Mouse (Mus musculus): Measurements from ENCODE around the gene Camk2n1. TPM values are rescaled to one million over a fixed set of nuclear protein-coding genes. Genes with fewer than 3 reads are reported as not detected.

Camk2n1 gene
- total and polyA plus RNA-seq, 3 experiments = 24.4 to 30.9 (median 26.4) TPM

DNA sequence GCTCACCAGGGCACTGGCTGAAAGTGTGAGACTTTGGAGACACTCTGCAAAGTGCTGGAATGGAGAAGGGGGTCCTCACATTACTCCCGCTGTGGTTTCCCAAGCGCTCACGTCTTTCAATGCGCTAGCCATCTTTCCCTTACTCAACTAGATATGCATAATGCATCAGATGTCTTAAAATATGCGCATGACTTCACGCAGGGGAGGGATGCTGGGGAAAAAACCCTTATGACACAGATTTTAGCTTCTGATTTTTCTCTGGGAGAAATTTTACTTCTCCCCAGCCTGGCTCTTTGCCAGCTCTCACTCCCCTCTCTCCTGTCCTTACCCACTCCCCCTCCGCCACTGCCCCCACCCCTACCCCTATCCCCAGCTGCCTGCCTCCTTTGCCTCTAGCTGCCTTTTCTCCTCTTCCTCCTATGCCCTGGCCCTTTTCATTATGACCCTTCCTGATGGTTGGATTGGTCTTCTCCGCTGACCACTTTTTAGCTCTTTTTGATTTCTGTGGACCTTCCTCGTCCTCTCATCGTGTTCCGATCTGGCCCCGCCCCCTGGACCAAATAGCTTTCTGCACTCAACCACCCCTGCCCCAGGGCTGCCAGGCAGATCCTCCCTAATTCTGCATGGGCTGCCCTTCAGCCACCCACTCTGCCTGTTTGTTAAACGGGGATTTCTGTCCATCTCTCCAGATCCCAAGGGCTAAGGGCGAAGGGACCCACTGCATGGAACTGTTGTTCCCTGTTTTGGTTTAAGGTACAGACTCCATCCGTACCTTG is 6.1 kb upstream of the Camk2n1 start:
- DNase-seq = no peak

DNA sequence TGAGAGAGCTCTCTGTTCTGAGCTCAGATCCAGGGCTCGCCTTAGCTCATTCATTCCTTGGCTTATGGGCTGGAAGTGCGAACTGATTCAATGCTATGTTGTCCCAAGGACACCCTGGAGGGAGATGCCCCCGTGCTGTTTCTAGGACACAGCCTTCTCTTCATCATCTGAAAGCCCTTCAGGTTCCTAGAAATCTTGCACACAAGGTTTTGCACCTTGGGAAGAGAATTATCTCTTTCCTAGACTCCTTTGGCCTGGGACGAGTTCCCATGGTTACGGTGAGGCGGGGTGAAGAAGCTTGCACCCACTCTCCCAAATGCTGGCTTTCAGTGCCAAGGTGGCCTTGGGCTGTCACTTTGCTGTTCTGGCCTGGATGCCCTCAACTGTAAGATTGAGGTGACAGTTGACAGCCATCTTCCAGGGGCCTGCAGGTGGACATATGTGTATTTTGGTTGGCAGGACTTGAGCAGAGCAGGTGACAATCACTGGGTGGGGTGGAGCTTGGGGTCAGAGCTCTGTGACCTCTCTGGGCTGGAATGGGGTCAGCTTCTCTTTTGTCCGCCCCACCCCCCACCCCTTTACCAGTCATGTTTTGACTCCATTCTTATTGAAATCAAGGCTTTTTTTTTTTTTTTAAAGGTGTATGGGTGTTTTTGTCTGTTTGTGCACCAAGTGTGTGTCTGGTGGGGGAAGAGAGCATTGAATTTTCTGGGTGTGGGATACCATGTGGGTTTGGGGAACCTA is 5.1 kb upstream of the Camk2n1 start:
- DNase-seq = no peak

DNA sequence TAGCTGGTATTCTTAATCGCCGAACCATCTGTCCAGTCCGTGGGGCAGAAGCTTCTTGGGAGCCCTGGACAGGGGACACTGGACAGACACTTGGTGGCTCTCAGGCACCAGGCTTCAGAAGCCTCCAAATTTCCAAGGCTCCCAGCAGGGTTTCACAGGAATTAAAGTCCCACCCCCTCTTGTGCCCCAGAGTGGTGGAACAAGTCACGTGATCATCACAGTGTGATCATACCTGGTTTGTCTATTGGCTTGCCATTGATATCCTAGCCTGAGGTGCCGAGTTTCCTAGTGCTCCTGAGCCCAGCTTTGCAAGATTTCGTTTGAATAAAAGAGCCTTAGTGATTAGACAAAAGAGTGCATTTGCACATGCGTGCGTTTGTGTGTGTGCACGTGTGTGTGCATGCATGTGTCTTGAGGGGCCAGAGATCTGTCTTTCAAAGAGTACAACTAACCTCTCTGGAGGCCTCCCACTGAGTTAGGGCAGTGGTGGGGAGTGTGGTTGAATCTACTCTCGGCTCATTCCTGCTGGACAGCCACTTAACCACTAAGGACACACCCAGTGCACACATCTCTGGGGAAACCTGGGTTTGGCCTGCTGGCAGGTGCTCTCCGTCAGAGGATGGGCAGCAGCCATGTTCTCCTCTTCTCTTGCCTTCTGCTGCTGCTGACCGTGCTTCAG is 4.3 kb upstream of the Camk2n1 start:
- DNase-seq = no peak

DNA sequence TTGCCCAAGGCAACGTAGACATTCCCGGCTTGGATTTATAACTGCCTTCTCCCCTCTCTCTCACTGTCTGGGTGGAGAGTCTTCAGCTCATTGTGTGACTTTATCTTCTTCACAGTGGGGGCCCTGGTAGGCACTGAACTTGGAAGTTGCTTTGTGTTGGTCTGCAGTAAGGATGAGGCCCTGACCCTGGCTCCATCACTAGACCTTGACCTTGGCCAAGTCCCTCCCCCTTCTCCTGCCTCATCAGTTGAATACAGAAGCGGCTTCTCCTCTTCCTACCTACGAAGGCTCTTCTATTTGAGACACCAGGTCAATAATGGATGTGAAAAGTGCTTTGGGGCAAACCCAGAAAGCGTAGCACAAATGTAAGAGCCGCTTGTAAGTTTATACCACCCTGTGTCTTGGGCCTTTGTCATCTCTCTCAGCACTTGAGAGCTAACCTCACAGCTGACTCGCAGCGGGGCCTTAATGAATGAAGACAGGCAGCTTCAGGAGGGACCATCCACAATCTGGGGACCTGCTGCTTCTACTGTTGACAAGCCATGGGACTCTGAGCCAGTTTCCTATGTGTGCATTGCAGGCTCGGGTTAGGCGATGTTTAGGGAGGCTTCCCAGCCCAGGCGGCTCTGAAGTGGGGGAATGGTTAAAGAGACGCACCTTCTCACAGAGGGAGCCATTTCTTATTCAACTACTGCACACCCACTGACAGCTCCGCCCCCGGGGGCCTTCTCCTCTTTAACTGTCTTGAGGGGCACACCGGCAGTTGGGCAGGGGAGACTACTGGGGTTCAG is 1.6 kb upstream of the Camk2n1 start:
- DNase-seq = no peak

DNA sequence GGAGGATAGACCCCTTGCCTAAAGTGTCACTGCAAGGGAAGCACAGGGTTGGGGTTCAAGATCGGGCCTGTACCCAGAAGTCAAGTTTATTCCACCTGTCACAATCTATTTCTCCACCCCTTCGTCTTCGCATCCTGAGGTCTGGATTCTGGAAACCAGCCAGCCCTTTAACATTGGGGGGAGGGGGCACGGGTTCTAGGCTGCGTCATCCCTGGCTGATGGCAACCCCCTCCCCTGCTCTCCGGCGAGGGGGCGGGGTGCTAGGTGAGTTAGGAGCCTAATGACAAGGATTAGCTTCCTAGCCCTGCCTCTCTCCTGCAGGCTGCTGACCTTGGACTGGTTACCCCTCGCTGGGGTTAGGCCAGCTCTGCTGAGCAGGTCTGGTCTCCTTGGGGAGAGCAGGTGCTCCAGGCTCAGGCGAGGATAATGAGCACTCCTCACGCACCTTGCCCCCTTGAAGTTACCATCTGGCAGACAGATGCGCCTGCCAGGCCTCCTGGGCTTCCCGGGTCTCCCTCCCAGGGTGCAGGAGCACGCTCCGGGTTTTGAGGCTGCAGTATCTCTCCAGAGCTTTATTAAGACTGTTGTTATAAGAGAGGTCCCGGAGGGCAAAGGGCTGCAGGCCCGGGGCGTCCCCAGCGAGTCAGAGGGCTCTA is 889 bp upstream of the Camk2n1 start:
- DNase-seq = no peak

DNA sequence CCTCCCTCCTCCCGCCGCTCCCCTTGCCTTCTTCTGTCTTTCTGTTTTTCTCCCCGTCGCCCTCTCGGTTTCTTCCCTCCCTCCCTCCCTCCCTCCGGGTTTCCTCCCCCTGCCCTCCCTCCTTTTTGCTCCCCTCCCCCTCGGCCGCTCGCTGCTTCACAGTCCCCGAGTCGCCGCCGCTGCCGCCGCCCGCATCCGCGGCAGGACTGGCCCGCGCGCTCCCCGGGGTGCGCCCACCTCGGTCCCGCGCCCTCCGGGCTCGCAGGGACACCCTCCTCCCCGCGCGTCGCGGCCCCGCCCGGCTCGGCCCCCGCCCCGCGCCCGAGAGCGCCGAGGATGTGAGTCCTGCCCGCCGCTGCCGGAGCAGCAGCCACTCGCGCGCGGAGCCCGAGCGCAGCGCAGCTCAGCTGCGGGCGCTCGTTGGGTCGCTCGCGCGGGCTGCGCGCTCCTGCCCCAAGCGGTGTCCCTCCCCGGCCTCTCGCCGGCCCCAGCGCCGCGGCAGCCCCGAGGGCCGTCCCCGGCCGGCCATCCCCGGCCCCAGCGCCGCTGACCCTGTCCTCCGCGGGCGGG is 542 bp downstream of the Camk2n1 start:
- peak; percentile 85 for DNase-seq

DNA sequence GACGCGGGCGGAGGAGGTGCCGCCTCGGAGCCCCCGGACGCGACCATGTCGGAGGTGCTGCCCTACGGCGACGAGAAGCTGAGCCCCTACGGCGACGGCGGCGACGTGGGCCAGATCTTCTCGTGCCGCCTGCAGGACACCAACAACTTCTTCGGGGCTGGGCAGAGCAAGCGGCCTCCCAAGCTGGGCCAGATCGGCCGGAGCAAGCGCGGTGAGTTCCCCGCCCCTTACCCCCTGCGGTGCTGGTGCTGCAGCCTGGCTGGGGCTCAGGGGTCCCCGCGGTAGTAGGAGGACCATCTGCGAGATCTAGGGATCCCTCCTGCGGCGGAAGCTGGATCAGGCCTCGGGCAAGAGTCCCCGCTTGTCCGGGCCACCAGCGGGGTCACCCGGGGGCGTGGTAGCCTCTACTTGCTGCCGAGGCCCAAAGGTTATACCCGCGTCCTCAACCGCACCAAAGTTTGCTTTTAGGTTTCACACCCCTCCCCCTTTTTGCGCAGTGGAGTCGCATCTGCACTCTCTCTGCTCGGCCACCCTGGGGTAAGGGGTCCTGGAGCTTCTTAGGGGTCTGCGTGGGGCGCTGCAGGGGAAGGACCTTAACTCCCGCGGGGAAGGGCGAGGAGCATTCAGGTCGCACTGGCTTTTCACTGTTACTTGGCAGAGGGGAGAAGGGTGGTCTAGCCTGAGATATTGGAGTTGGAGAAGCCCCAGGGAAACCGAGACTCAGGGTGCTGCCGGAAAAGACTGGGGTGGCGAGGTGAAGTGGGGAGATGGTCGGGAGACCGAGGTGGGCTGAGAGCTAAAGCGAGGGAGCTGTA is 1.2 kb downstream of the Camk2n1 start:
- no peak for DNase-seq

DNA sequence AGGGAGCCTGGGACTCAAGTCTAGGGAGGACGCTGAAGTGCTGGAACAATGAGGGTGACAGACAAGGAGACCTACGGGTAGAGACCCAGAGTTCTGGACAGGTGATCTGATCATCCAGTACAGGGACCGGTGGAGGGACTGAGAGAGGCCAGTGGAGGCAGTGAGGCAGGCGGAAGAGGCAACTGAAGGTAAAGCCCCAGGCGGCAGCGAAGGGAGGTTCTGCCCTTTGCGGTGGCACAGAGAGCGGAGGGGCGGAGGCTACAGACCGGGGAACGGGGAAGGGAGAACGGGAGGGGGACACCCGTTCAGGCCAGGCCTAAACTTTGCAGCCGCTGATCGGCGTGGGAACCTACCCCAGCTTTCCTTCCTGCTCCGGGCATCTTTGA is 1.8 kb downstream of the Camk2n1 start:
- peak; percentile 50 for DNase-seq

DNA sequence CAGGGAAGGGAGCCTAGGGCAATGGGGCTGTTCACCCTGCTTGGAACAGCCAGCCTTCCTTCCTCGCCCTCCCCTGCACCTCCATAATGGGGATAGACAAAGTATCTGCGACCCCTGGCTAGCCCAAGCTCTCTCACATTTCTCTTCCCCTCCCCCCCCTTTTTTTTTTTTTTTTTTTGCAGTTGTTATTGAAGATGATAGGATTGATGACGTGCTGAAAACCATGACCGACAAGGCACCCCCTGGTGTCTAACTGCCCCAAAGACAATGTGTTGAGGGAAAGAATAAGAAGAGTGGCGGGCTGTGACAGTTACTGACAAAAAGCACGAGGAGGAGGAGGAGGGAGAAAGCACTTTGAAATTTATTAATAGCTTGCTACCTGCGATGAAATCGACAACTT is 2.4 kb downstream of the Camk2n1 start:
- DNase-seq = no peak

DNA sequence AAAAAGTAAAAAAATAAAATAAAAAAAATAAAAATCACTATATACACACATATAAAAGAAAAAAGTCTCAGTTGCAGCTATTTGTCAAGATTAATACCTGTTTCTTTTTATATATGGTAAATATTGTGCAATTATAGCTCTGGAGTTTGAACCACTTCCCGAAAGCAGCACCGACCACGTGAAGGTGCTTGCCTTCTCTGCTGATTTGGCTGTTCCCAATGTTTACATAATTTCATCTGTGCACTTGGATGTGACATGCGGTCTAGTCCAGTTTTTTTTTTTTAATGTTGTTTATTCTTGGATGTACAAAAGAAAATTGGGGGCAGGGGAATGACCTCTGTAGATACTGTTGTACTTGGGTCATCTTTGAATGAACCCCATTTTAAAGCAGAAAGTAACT is 3.0 kb downstream of the Camk2n1 start:
- DNase-seq = no peak

DNA sequence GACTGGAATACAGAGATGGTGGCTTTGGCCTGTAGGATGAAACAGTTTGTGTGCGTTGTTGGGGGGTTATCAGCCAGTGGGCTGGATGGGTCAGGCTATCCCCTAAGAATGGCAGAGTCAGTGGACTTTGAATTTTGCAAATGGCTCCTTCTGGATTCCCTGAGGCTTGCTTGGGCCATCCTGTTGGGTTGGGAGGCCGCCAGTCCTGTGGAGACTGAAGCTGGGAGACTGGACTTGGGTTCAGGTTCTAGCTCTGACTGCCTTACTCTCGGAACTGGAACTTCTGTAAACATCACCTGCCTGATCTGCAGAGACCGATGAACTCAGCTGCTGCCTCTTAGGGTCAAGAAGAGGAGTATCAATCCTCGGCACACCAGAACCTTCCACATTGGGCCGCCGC is 4.1 kb downstream of the Camk2n1 start:
- DNase-seq = no peak

DNA sequence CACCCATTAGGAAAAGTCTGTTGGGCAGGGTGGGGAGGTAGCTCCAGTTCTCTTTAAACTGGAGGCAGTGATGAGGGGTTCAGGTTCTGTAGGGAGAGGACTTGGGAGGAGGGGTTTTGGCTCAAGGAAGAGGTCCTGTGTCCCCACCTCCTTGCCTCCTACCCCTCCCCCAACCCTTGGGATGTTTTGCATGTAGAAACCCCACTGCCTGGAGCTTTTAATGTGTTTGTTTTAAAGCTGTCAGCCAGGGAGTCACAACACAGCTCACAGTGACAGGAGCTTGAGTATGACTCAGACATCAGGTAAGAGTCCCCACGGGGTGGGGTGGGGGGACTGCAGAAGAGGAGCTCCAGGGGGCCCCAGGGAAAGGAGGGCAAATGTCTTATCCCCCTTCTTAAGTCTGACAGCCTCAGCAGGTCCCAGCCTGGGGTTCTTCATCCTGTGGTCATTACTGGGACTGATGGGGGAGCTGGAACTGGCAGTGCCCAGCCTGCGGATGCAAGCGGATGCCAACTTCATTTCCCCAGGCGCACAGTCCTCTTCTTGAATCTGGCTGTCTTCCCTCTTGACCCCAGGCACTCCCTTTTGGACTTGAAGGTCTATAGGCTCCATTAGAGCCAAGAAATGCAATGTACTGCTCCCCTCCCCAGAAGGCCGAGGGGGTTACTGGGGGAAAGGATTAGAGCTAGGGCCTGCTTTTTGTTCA is 4.8 kb downstream of the Camk2n1 start:
- no peak for DNase-seq

DNA sequence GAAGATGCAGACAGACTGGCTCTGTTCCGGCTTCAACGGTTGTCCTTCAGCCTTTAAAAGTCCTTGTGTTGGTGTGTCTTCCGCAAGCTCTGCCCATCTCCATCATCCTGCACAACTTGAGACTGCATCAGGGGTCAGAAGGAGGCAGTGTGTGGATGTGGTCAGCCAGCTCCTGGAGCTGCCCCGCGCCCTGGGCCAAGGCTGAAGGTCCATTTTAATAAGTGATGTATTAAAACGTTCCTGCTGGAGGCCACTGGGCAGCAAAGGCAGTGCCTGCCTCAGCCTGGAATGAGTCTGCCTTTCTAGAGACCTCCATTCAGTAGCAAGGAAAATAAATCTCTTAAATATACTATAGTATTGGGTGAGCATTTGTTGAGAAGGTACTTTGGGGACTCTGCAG is 5.7 kb downstream of the Camk2n1 start:
- DNase-seq = no peak

DNA sequence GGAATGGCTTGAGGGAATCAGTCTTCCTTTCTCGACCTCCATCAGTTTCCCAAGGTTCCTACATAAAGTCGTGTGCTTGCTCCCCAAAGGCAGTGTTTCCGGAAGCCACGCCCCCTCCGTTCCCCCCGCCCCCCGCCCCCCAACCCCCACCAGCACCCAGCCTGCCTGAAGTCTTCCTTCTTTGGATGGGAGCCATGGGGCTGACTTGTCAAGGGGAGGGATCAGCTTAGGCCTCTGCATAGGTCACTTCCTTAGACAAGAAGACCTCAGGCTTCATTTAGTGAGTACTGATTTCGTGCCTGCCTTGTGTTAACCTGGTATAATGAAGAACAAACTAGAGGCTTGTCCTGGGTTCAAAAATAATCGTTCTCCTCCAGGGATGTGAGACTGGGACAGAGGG is 6.8 kb downstream of the Camk2n1 start:
- DNase-seq = no peak

DNA sequence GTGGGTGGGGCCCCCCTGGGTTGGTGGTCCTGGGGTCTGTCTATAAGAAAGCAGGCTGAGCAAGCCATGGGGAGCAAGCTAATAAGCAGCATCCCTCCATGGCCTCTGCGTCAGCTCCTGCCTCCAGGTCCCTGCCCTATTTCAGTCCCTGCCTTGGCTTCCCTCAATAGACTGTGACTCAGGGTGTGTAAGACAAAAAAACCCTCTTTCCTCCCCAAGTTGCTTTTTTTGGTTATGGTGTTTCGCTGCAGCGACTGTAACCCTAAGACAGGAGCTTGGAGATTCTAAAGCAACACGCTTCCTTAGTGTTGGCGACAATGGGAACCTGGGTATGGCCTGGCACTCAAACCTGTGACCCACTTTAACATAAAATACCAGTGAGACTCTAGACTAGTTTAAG is 7.4 kb downstream of the Camk2n1 start:
- DNase-seq = no peak

DNA sequence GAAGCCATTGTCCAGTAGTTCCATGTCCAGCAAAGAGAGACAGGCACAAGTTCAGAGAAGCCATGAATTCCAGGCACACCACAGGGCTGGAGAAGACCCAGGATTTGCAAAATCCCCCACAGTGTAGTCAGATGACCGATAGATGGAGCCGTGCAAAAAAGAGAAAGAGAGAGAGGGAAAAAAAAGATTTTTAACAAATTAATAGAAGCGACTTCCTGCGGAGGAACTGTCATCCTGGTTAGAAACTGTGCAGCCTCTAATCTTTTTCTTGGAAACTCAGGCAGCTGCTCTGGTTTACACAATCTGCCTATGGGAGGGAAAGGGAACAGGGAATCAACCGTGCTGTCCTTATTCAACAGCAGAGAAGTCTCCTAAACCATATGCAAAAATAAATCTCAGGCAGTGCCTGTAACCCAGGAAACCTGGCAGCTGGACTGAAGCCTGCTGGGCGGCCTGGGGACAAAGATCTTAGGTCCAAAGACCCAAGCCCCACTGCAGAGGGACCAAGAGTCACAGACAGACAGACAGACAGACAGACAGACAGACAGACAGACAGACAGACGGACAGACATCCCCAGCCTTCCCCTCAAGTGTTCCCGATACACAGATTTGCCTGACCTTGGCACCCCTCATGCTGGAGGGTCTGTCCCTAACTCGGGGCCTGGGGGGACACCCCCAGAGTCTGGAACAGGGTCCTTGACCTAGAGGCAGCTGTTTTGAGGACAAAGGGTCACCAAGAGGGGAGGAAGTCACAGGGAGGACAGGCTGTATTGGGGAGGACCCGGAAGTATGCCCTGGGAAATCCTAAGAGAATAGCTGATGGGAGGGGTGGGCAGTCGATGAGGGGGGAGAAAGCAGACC is 9.1 kb downstream of the Camk2n1 start:
- peak; percentile 36 for DNase-seq

DNA sequence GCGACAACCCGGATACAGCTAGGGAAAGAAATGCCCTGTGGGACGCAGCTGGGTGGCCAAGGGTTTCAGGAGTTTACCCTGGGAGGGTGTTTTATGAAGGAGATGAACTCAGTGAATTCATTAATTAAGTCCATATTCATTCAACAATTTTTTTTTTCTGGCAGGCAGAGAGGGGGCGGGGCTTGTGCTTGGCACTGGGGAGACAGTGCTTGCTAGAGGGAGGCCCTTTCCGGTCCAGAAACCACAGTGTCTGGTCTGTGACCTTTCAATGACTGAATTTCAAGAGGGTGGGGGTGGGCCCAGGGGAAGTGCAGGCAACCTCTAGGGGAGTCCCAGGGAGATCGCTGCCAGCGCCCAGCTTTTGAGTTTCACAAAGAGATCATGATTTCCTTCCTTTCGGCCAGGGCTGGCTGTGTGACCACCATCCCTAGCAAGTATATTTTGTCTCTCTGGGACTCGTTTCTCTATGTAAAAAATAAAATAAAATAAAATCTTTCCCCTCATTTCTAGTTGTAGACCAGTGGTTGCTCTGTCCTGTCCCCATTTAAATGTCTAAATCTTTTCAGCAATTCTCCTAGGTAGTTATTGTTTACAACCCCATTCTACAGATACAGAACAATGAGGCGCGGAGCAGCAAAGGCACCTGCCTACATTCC is 9.8 kb downstream of the Camk2n1 start:
- DNase-seq = peak; percentile 90

DNA sequence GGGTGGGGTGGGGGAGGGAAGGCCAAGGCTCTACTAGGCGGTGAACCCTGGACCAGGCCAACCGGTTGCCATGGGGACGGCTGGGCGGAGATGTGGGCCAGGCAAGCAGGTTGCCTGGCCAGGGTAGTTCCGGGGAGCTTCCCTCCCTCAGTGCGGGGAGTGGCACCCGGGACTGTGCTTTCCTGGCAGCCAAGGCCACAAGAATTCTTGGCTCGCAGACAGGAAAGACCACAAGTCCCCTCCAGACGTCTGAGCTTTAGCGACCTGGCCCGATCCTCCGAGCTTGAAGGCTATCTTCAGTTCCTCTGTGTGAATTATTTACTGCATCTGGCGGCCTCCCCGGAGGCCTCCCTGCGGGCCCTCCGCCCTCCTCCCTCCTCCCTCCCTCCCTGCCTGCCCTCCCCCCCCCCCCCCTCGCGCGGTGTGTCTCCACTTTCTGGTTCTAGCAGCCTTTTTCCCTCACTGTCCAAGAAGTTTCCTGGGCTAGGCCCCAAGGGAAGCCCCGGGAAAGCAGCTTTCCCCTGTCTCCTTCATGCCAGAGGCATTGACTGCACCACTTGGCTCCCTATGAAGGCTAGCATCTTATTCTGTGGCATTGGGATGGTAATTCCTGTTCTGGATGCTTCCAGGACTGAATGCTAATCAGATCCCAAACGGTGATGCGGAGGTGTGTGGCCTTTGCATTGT is 10.7 kb downstream of the Camk2n1 start:
- DNase-seq = peak; percentile 86

All from adrenal gland, adult 2 months (tissue).